Mouse (Mus musculus): Measurements from ENCODE around the gene Ppp1r1b.

DNA sequence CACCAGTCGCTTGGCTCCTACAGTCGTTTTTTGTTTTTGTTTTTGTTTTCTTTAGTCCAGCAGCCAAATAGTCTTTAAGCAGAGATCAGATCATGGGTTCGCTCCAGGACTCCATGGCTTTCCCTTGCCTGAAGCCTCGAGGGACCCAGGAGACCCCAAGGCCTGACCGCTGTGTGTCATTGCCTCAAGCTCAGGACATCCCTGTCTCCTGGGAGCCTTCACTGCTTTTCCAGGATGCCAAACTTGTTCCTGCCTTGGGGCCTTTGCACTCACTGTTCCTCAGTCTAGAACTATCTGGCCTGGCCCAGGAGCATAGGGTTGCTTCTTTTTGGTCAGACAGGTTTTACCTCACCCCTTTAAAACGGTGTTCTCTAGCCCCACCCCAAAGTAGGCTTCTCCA lies 58.4 kb downstream of the Ppp1r1b start:
- no peak for TF ChIP-seq CTCF (IDR thresholded peaks at IDR 0.05)
- TF ChIP-seq EP300 (IDR thresholded peaks at IDR 0.05; ENCODE audit: insufficient read depth, low read depth, low read length), result no peak

Measured in heart, adult 2 months (tissue).